Mouse (Mus musculus) neutrophil, adult 5-6 weeks (primary cell): Measurements from ENCODE around the gene Chaf1b. TPM values are rescaled to one million over a fixed set of nuclear protein-coding genes. Genes with fewer than 3 reads are reported as not detected.

Source experiments
- ATAC-seq: fragments of 151-379, 151-347 bp; 2 replicates; pipeline ENCODE4 v1.8.0; 2017; ENCODE audit warnings: mild to moderate bottlenecking, moderate TSS enrichment; ENCODE audit not compliant: insufficient number of reproducible peaks, poor library complexity, low FRiP score, severe bottlenecking; ENCODE audit errors: extremely low read depth
- total RNA-seq: library from RNA; stranded (forward); fragments of 200-1000 nt; gene quantifications from 2 replicates; pipeline ENCODE4 v1.2.3, GENCODE M21; 2017

Chaf1b gene
- total RNA-seq, 1 experiment from 2014 or later: 5.4 TPM

DNA sequence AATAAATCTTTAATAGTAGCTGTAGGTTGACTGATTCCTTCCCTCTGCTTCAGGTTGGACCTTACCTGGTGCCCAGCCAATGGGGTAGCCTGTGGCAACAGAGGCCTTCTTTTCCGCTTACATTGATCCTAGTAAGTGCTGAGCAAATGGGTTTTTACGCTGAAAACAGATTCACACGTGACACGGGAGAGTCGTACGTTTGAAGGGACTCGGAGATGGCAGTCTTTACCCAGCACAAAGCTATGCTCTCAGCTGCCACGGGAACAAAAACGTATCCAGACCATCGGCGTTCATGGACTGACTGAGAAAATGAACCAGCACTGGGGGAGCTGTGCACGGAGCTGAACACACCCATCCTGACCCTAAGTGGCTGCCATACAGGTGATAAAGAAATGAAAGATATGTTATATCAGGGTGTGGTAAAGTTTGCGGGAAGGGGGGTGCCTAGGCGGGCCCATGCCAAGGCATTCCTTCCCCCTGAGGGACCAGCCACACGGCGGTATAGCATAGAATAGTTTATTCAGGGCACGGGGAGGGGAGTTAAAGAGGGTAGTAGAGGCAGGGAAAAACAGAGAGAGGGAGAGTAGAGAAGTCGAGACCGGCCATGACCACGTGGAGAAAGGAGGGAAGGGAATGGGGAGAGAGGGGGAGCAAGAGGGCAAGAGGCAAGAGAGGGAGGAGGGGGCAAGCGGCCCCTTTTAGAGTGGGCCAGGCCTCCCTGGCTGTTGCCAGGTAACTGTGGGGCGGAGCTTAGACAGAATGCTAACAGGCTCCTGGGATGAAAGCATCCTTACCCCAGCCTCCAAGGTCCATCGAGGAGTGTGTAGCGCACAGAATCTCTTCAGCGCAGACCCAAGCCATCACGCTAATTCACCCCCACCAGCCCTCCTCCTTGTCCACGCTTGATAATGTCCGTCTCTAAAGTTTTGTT, 27.3 kb downstream of the Chaf1b start:
- no peak for ATAC-seq

DNA sequence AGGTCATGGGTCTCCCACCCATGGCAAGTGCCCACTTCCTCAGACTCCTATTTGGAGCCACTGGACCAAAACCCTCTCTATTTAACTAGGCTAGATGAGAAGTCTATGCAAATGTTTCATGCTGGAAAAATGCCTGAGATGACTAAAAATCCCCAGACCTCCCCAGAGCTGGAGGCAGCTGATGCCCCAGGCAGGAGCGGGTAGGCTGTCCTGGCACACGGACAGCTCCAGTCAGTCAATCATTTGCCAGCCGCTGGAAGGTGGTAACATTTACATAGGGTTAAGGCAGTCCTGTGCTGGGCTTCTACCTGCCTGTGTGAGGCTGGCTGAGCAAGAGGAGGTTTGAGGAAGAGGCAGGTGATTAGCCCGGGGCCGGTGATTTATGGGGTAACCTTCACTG, 28.5 kb downstream of the Chaf1b start:
- no peak for ATAC-seq

- ATAC-seq: no peak
Observed at GRCm38 (mm10) chr16:93912808-93913207, 29.1 kb downstream of the Chaf1b start.

GRCm38 (mm10) chr16:93913881-93914576, 30.3 kb downstream of the Chaf1b start:
- ATAC-seq: peak; percentile 86

GRCm38 (mm10) chr16:93915338-93915849, 31.7 kb downstream of the Chaf1b start:
- no peak for ATAC-seq

GRCm38 (mm10) chr16:93917712-93918678, 34.3 kb downstream of the Chaf1b start:
- ATAC-seq: peak; percentile 71

- no peak for ATAC-seq
Observed at GRCm38 (mm10) chr16:93918679-93919060, 35.0 kb downstream of the Chaf1b start.

GRCm38 (mm10) chr16:93919189-93919588, 35.5 kb downstream of the Chaf1b start:
- no peak for ATAC-seq

DNA sequence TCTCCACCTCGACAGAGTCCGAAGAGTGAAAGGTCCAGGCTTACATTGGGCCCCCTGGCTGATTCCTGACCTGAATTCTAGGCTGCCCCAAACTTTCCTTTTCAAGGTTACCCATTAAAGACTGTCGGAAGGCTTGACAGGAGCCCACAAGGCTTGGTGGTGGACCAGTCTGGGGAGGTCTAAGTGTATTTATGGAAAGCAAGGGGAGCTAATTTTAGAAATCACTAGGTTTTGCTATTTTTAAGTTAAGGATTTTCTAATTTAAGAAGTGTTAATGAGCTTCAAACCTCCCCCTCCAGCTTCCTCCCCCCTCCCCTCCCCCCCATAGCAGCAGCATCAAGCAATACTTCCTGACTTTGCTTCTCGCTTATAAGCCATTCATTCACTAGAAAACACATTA, 37.0 kb downstream of the Chaf1b start:
- no peak for ATAC-seq

DNA sequence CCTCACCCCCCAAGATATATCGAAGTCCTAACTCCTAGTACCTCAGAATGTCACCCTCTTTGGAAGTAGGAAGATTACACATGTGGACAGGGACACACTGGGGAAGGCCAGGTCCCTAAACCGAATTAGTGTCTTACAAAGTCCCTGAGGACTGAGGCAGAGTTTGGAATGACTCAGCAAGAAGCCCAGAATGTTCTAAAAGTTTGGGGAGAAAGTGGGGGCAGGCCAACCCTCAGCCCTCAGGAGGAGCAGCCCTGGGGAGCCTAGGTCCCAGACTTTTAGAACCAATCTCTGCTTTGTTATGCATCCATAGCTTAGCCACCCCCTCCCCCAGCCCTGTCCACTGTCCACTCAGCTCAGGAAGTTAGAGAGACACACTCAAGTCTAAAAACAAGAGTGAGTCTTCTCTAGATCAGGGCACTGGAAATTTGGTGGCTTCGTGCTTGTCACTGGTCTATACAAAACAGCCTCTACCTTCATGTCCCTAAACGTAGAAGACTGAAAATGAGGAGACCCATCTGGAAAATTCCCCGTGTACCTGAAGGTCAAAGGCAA, 39.2 kb downstream of the Chaf1b start:
- ATAC-seq: no peak

DNA sequence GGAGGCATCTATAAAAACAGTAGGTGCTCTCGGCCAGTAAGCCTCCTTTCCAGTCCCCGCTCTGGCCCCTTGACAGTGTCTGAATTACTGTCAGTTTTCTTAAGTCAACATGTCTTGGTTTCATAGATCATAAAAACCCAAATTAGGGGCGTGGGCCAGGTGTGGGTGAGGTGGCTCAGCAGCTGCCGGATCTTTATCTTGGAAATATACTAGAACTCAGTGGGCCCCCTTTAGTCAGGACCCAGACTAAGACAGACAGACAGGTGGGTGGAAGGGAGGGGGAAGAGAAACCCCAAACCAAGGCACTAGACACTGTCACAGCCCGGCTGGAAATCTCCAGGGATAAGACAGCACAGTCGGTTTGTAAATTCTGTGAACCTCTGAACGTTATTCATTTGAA, 40.1 kb downstream of the Chaf1b start:
- no peak for ATAC-seq

GRCm38 (mm10) chr16:93925684-93926247, 42.1 kb downstream of the Chaf1b start:
- ATAC-seq: no peak

- ATAC-seq: no peak
Observed at GRCm38 (mm10) chr16:93929370-93930032, 45.8 kb downstream of the Chaf1b start.

GRCm38 (mm10) chr16:93932185-93933168, 48.8 kb downstream of the Chaf1b start:
- no peak for ATAC-seq

DNA sequence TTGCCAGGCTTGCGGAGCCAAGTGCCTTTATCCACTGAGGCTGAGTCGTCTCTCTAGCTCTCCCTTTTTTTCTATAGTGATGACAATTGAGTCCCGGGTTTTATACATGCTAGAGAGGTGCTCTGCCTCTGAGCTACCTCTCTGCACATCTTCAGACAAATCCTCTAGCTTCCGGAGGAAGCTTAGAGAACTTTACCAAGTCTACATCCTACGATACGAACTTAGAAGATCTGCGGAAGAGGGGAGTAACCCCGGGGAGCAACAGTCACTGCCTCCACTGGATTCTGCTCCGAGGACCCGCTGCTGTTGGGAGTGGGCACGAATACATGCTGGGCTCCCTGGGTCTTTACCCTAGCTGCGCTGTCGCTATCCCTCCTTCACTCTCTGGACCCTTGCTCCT, 50.9 kb downstream of the Chaf1b start:
- no peak for ATAC-seq

DNA sequence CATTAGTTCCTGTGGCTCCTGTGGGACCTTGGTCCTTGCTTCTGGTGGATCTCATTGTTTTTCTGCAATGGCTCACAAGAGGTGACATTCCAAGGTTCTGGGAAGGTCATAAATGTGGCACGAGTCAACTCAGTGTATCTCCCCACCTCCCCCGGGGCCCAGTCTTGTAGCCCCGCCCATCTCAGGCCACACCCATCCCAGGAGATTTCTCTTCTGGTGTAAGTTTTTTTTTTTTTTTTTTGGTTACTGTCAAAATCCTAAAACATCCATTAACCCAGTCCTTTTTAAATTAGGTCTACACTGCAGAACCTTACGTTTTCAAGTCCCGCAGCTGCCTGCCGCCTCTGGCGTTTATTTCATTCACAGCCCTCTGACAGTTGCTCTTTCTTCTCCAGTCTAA, 51.3 kb downstream of the Chaf1b start:
- ATAC-seq: peak; percentile 37; the same call in 1 of the 2 replicates

- ATAC-seq: no peak
Observed at GRCm38 (mm10) chr16:93938400-93938846, 54.7 kb downstream of the Chaf1b start.
